Mouse (Mus musculus) lung, adult 2 months (tissue): ENCODE results near the gene Gspt1.

Experiments
- CTCF ChIP-seq: fragments of 200-500 bp; IDR thresholded peaks from 2 replicates; pipeline ENCODE4 v1.5.1; 2011; ENCODE audit warnings: mild to moderate bottlenecking, low read length, control low read depth; ENCODE audit not compliant: insufficient read depth
- POLR2A ChIP-seq: fragments of 200-500 bp; IDR thresholded peaks from 2 replicates; pipeline ENCODE4 v1.6.1; 2011; ENCODE audit warnings: low read depth, mild to moderate bottlenecking, control low read depth, low read length, borderline replicate concordance; ENCODE audit errors: extremely low read depth

DNA sequence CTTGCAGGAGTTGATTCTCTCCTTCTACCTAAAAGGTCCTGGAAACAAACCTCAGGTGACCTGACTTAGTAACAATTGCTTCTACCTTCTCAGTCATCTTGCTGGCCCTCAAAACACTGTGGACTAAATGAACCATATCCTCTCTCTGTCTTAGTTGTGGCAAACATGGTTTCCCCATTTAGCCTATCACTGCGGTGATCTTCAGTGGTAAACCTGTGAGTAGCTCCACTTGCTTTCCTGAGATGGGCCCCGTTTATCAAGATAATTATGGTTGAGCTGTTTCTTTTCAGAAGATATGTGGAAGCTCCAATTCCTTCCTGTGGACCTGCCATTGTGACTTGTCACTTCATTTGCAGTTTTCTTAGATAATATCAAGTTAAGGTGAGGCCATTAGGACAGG, 30.8 kb upstream of the Gspt1 start:
- TF ChIP-seq CTCF (no peak), POLR2A (no peak)
